Mouse (Mus musculus) megakaryocyte, embryonic 14.5 days (primary cell): Measurements from ENCODE around the gene Fthl17c. TPM values are rescaled to one million over a fixed set of nuclear protein-coding genes. Genes with fewer than 3 reads are reported as not detected.
"Not testable (repeated sequence)": the region's sequence is repeated elsewhere in the genome, so short reads cannot be mapped to it uniquely, and the experiment has no call there.

Experiments
- H3K27me3 ChIP-seq: replicated peaks from 2 replicates; pipeline ENCODE3; 2012; ENCODE audit warnings: inconsistent platforms
- H3K36me3 ChIP-seq: replicated peaks from 2 replicates; pipeline ENCODE3; 2012; ENCODE audit warnings: low read length, inconsistent platforms, mixed read lengths
- H3K4me1 ChIP-seq: 2 replicates; pipeline ENCODE4 v1.6.1; 2012; ENCODE audit warnings: inconsistent platforms
- H3K4me3 ChIP-seq: replicated peaks from 2 replicates; pipeline ENCODE3; 2012; ENCODE audit warnings: moderate library complexity, mild to moderate bottlenecking, inconsistent platforms
- H3K9me3 ChIP-seq: 2 replicates; pipeline ENCODE4 v1.6.1; 2012; ENCODE audit warnings: inconsistent platforms
- FLI1 ChIP-seq: IDR thresholded peaks from 2 replicates; pipeline ENCODE4 v1.6.1; 2012; ENCODE audit warnings: low read length, inconsistent platforms, mixed read lengths
- GATA1 ChIP-seq: IDR thresholded peaks from 3 replicates; pipeline ENCODE4 v1.6.1; 2012; ENCODE audit warnings: mixed read lengths, low read length, inconsistent platforms, borderline replicate concordance
- polyA plus RNA-seq: library from polyadenylated mRNA; stranded (reverse); fragments of >175 nt; gene quantifications from 2 replicates; pipeline ENCODE4 v1.2.3, GENCODE M21; 2012; ENCODE audit warnings: low replicate concordance; ENCODE audit not compliant: insufficient read depth

The Fthl17c gene
- polyA plus RNA-seq, result not detected in 2 replicates

DNA sequence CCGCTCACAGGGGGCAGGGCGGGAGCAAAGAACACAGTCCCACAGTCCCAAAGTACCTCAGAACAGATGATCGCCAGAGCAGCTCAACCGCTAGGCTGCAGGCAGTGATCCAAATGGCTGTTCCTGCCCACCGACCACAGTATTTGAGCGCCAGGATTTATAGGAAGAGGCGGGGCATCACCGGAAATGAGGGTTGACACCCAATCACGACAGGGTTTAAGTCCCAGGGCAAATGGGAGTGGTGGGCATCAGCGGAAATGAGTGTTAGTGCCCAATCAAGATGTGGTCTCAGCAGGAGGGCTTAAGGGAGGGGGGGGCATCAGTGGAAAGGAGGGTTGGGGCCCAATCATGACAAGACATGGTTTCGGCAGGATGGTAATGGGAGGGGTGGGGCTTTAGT lies at the start of gene Fthl17c:
Fthl17c (minus strand) TSS at position 101 of the 400 bp plus-strand sequence.
- H3K36me3 ChIP-seq, H3K4me1 ChIP-seq, H3K4me3 ChIP-seq, H3K27me3 ChIP-seq, H3K9me3 ChIP-seq: not testable (repeated sequence)

- no peak for TF ChIP-seq FLI1
- TF ChIP-seq GATA1, result no peak
- Histone ChIP-seq H3K4me1 (no peaks in the 10 kb centered on the region), H3K27me3 (no peaks in the 10 kb centered on the region), H3K4me3 (no peak overlapping the region), H3K9me3 (no peaks in the 10 kb centered on the region), H3K36me3 (no peaks in the 10 kb centered on the region)
Measured at GRCm38 (mm10) chrX:9019481-9019880, 43.1 kb upstream of the Fthl17c start.

GRCm38 (mm10) chrX:9016079-9016478 lies 39.7 kb upstream of the Fthl17c start:
- Histone ChIP-seq H3K4me3 (no peak overlapping the region), H3K27me3 (no peaks in the 10 kb centered on the region), H3K4me1 (no peaks in the 10 kb centered on the region), H3K9me3 (no peaks in the 10 kb centered on the region), H3K36me3 (no peaks in the 10 kb centered on the region)
- TF ChIP-seq GATA1 (no peak), FLI1 (no peak)

DNA sequence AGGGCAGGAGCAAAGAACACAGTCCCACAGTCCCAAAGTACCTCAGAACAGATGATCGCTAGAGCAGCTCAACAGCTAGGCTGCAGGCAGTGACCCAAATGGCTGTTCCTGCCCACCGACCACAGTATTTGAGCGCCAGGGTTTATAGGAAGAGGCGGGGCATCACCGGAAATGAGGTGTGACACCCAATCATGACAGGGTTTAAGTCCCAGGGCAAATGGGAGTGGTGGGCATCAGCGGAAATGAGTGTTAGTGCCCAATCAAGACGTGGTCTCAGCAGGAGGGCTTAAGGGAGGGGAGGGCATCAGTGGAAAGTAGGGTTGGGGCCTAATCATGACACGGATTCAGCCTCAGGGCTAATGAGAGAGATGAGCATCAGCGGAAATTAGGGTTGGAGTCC lies 10.3 kb upstream of the Fthl17c start, which contains the start of gene Fthl17d:
Fthl17d (minus strand) TSS at position 101 of the 400 bp plus-strand sequence.
- not testable (repeated sequence) for H3K27me3 ChIP-seq, H3K9me3 ChIP-seq, H3K4me1 ChIP-seq, H3K36me3 ChIP-seq, H3K4me3 ChIP-seq

GRCm38 (mm10) chrX:8964618-8965017 lies 11.7 kb downstream of the Fthl17c start:
- H3K36me3 ChIP-seq, H3K4me3 ChIP-seq, H3K4me1 ChIP-seq, H3K27me3 ChIP-seq: not testable (repeated sequence)
- peaks cover 11% of the 10 kb centered on the region for H3K9me3 ChIP-seq

DNA sequence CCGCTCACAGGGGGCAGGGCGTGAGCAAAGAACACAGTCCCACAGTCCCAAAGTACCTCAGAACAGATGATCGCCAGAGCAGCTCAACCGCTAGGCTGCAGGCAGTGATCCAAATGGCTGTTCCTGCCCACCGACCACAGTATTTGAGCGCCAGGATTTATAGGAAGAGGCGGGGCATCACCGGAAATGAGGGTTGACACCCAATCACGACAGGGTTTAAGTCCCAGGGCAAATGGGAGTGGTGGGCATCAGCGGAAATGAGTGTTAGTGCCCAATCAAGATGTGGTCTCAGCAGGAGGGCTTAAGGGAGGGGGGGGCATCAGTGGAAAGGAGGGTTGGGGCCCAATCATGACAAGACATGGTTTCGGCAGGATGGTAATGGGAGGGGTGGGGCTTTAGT lies 13.5 kb downstream of the Fthl17c start, which contains the start of gene Fthl17b:
Fthl17b (minus strand) TSS at position 101 of the 400 bp plus-strand sequence.
- H3K9me3 ChIP-seq, H3K36me3 ChIP-seq, H3K4me3 ChIP-seq, H3K27me3 ChIP-seq, H3K4me1 ChIP-seq: not testable (repeated sequence)

GRCm38 (mm10) chrX:8948130-8948805 lies 28.1 kb downstream of the Fthl17c start:
- not testable (repeated sequence) for H3K4me3 ChIP-seq, H3K27me3 ChIP-seq, H3K36me3 ChIP-seq, H3K9me3 ChIP-seq, H3K4me1 ChIP-seq

DNA sequence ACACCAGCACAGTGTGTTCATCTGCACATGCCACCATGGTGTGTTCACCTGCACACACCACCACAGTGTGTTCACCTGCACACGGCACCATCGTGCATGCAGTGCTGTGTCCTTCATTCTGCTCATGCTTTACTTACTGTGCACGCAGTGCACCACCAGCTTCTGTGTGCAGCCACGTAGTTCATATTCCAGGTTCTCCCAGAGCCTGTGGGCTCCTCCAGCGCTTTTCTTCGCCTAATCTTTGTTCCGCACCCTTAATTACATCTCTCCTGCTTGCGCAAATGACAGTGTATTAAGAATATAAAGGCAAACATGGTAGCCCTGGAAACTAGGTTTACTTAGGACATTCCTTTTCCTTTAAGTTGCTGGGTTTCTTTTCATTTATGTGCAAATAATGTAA lies 32.3 kb downstream of the Fthl17c start:
- no peak for TF ChIP-seq FLI1
- TF ChIP-seq GATA1, result no peak
- H3K36me3 ChIP-seq, result no peaks in the 10 kb centered on the region

DNA sequence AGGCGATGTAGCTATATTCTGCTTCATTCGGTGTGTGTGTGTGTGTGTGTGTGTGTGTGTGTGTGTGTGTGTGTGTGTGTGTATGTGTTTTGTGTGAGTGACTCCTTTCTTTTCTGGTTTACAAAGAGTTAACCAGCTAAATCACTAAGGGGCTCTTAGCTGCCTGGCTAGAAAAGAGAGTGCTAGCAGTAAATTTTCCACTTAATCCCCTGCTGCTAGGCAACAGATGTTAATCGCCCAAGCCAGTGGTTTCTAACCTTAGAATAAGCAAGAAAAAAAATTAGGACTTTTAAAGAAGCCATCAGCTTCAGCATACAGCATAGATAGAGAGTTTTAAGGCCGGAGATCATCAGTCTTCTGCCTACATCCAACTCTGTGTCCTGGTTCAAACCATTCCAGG lies 49.1 kb downstream of the Fthl17c start:
- TF ChIP-seq FLI1 (no peak), GATA1 (no peak)
- H3K36me3 ChIP-seq, result no peaks in the 10 kb centered on the region

More for the DNA sequence above, 32.3 kb downstream of the Fthl17c start:
- Histone ChIP-seq H3K4me3 (no peak overlapping the region), H3K9me3 (no peaks in the 10 kb centered on the region), H3K27me3 (no peaks in the 10 kb centered on the region), H3K4me1 (no peaks in the 10 kb centered on the region)

More for the DNA sequence above, 49.1 kb downstream of the Fthl17c start:
- H3K4me3 ChIP-seq, result no peak overlapping the region
- H3K9me3 ChIP-seq, result no peaks in the 10 kb centered on the region
- H3K4me1 ChIP-seq, result no peaks in the 10 kb centered on the region
- no peaks in the 10 kb centered on the region for H3K27me3 ChIP-seq

Other genes with a start within 250 kb of the Fthl17c start
- not detected in 2 replicates for gene Ssx9, start 228.1 kb downstream of the Fthl17c start, polyA plus RNA-seq
- not detected in 2 replicates for gene Ssxb5, start 172.9 kb downstream of the Fthl17c start, polyA plus RNA-seq
- not detected in 2 replicates for gene Gm6592, start 132.6 kb downstream of the Fthl17c start, polyA plus RNA-seq
- gene Gm5751, start 102.3 kb downstream of the Fthl17c start, polyA plus RNA-seq, result not detected in 2 replicates
- not detected in 2 replicates for gene B630019K06Rik, start 84.2 kb downstream of the Fthl17c start, polyA plus RNA-seq
- gene Fthl17b, start 13.6 kb downstream of the Fthl17c start, polyA plus RNA-seq, result not detected in 2 replicates
- not detected in 2 replicates for gene Fthl17d, start 10.2 kb upstream of the Fthl17c start, polyA plus RNA-seq
- gene Fthl17e, start 56.9 kb upstream of the Fthl17c start, polyA plus RNA-seq, result not detected in 2 replicates
- not detected in 2 replicates for gene Fthl17f, start 86.5 kb upstream of the Fthl17c start, polyA plus RNA-seq
- not detected in 2 replicates for gene 4930402K13Rik, start 128.0 kb upstream of the Fthl17c start, polyA plus RNA-seq
- gene Lancl3, start 223.3 kb upstream of the Fthl17c start, polyA plus RNA-seq, result 0.07 and 0.41 TPM in 2 replicates